Mouse (Mus musculus): ENCODE measurements at regions not wholly inside any gene's neighbourhood (a gene's known extent, or its start where the extent isn't known, plus 50 kb on each side); places are given as distances from the start of the nearest gene placed in this dataset.

DNA sequence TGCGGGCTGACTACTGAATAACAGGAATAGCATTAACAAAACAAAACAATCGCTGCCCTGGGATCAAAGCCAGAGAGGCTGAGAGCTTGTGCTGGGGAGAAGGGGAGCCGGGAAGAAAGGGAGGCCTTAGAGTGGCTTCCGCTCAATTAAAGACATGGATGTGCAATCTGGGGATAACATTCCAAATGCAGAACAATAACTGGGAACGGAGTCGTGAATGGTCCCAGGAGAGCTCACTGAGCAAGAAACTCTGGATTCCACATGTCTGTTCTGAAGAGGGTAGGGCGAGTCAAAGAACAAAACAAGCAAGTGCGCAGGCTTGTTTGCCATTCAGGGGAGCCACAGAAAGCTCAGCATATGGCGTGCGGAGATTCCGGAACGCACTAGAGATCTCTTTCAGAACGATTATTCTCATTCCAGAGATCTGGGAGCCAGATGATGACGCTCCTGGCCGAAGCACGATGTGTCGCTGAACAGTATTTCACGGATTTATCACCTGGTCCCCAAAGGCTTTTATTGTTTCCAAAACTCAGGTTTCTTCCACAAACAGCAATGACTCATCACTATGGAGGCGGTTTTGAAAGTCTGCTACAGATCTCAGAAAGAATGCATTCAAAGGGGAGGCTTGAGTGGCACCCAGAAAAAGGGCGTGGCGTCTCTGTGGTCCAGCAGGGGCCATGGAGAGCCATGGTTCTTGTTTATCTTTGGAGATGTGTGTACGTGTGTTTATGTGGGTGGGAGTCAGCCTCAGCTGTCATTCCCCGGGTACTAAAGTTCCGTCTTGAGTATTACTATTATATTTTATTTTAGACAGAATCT is 159.0 kb downstream of the Slc4a3 start:
- Histone ChIP-seq H3K9ac (no peak overlapping the region; the same call in 1 of the 2 replicates), H3K36me3 (no peaks in the 10 kb centered on the region), H3K4me2 (peak overlapping the region; percentile 49), H3K4me3 (peak overlapping the region; percentile 17; the same call in 1 of the 2 replicates), H3K27ac (replicated peaks) (no peak overlapping the region), H3K27me3 (no peaks in the 10 kb centered on the region; the same call in 1 of the 2 replicates), H3K4me1 (replicated peaks) (peaks cover 12% of the 10 kb centered on the region), H3K9me3 (no peaks in the 10 kb centered on the region)
- peak; percentile 40; the same call in 1 of the 2 replicates for ATAC-seq (ENCODE audit: low read depth)
- 17% methylated on average over 24 of the region's 24 CpGs for WGBS

DNA sequence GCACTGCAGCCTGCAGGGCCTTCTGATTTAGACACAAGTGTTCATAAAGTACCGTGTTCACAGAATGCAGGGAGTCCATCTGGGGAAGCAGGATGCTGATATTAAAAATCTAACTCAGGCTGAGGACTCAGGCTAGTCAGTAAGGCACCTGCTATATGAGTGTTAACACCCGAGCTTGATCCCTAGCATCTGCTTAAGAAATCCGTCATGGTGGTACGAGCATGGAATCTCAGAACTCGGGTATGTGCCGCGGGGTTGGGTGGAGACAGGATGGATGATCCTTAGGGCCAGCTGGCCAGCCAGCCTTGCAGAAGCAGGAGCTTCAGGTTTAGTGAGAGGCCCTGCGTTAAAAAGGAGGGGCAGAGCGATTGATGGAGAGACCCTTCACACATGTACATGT is 160.1 kb downstream of the Slc4a3 start:
- no peak overlapping the region for H3K4me2 ChIP-seq
- H3K27ac ChIP-seq (replicated peaks) = no peak overlapping the region
- H3K27me3 ChIP-seq = no peaks in the 10 kb centered on the region; the same call in 1 of the 2 replicates
- no peak overlapping the region for H3K4me3 ChIP-seq
- ATAC-seq (ENCODE audit: low read depth) = no peak
- H3K9ac ChIP-seq = no peak overlapping the region
- H3K9me3 ChIP-seq = no peaks in the 10 kb centered on the region
- 75% methylated on average over 9 of the region's 9 CpGs for WGBS
- no peaks in the 10 kb centered on the region for H3K36me3 ChIP-seq
- peaks cover 12% of the 10 kb centered on the region for H3K4me1 ChIP-seq (replicated peaks)

GRCm38 (mm10) chr1:75723431-75723830 is 177.4 kb downstream of the Slc4a3 start:
- Histone ChIP-seq H3K27me3 (no peaks in the 10 kb centered on the region), H3K4me2 (no peak overlapping the region), H3K27ac (replicated peaks) (no peak overlapping the region), H3K4me3 (no peak overlapping the region), H3K9me3 (peaks cover 4% of the 10 kb centered on the region; the same call in 1 of the 2 replicates), H3K36me3 (no peaks in the 10 kb centered on the region), H3K4me1 (replicated peaks) (peaks cover 12% of the 10 kb centered on the region; the same call in 1 of the 2 replicates), H3K9ac (no peak overlapping the region)
- no peak for ATAC-seq (ENCODE audit: low read depth)
- WGBS = 87% methylated on average over 5 of the region's 5 CpGs

DNA sequence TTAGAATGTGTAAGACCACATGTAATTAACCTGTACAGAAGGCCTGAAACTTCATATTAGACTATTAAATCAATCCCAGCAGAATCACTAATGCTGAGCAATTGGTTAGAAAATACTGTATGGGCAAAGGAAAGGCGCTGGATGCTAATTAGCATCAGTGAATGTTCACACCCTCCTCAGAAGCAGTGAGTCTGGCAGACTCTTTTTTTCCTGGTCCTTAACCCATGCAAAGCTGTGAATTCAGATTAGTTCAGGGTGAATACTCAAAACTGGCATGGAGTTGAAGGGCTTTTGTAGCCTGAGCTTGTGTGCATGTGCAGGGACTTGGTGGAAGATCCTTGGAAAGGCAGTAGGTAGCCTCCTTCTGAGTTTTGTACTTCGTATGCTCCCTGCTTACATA is 179.3 kb downstream of the Slc4a3 start:
- ATAC-seq (ENCODE audit: low read depth) = no peak; the same call in 1 of the 2 replicates
- Histone ChIP-seq H3K9me3 (peaks cover 4% of the 10 kb centered on the region; the same call in 1 of the 2 replicates), H3K4me1 (replicated peaks) (peaks cover 12% of the 10 kb centered on the region; the same call in 1 of the 2 replicates), H3K27me3 (no peaks in the 10 kb centered on the region), H3K4me2 (no peak overlapping the region), H3K27ac (replicated peaks) (no peak overlapping the region), H3K36me3 (no peaks in the 10 kb centered on the region), H3K9ac (no peak overlapping the region), H3K4me3 (no peak overlapping the region)
- WGBS = 58% methylated on average over 2 of the region's 2 CpGs

DNA sequence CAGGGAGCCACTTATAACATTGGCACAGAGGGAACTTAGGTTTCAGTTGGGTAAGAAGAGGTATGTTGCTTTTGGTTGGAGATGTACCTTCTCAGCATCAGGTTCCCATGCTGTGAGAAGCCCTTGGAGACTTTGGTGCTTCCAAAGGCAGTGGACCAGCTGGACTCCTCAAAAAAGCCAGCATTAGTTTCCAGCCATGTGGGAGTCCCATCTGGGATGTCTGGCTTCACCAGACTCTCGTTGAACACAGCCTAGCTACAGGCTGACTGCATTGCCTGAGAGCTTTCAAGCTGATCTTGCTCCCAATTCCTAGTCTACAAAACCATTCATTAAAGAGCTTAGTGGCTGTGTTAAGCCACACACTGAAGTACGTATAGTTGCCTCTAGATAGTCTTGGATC is 182.8 kb downstream of the Slc4a3 start:
- H3K4me1 ChIP-seq (replicated peaks) = peaks cover 9% of the 10 kb centered on the region; the same call in 1 of the 2 replicates
- H3K9ac ChIP-seq = no peak overlapping the region
- no peak for ATAC-seq (ENCODE audit: low read depth)
- 0 out of 2 replicates have a peak, but pooled peaks cover 2% of the 10 kb centered on the region for H3K27me3 ChIP-seq
- peaks cover 4% of the 10 kb centered on the region; the same call in 1 of the 2 replicates for H3K9me3 ChIP-seq
- no peak overlapping the region for H3K4me3 ChIP-seq
- H3K4me2 ChIP-seq = no peak overlapping the region
- H3K27ac ChIP-seq (replicated peaks) = no peak overlapping the region
- no peaks in the 10 kb centered on the region for H3K36me3 ChIP-seq
- 74% methylated on average over 2 of the region's 2 CpGs for WGBS

DNA sequence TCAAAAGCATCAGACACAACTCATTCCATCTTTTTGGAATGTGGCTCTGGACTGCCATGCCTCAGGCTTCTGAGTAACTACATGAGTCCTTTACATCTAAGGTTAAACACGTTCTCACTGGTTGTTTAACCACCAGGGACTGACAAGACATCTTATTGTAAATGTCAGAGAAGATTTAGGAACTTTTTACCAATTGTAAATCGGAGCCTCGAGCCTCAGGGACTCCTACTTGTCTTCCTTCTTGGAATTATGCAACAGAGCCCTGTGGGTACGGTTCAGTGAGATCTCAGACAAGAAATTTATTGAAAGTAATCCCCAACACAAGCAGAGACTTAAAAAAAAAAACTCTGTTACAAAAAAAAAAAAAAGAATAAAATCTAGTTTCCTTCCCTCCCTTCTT is 187.7 kb downstream of the Slc4a3 start:
- Histone ChIP-seq H3K36me3 (no peaks in the 10 kb centered on the region), H3K4me2 (no peak overlapping the region), H3K27ac (replicated peaks) (no peak overlapping the region), H3K9me3 (no peaks in the 10 kb centered on the region), H3K4me1 (replicated peaks) (no peaks in the 10 kb centered on the region), H3K9ac (no peak overlapping the region), H3K4me3 (no peak overlapping the region), H3K27me3 (0 out of 2 replicates have a peak, but pooled peaks cover 2% of the 10 kb centered on the region)
- no peak for ATAC-seq (ENCODE audit: low read depth)
- WGBS = 29% methylated on average over 4 of the region's 4 CpGs

GRCm38 (mm10) chr1:75738651-75739050 is 192.6 kb downstream of the Slc4a3 start:
- Histone ChIP-seq H3K27me3 (no peaks in the 10 kb centered on the region), H3K4me1 (replicated peaks) (no peaks in the 10 kb centered on the region), H3K9me3 (no peaks in the 10 kb centered on the region), H3K27ac (replicated peaks) (no peak overlapping the region), H3K36me3 (no peaks in the 10 kb centered on the region), H3K4me3 (no peak overlapping the region), H3K4me2 (no peak overlapping the region), H3K9ac (no peak overlapping the region)
- WGBS = 67% methylated on average over 5 of the region's 5 CpGs
- no peak for ATAC-seq (ENCODE audit: low read depth)

DNA sequence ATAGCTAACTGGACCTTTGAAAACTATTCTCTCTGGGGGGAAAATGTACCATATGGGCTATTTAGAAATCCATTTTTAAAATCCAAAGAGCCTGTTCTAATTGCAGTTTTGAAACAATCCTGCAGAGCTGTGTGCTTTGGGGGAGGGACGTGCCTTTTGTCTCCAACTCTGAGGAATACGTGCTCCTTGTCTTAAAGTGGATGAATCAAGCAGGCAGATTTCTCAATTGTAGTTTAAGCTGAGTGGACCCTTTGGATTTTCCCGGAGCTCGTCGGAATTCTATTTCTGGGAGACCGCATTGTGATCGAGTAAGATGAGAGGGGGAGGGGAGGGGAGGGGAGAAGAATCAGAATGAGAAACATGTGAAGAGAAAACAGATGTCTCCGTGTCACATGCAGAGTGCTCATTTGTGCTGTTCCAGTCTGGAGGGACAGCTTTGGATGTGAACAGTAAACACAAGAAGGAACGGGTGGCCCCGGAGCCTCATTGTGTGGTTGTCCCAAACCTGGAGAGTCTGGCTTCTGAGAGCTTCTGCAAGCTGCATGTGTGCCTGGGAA is 203.7 kb downstream of the Slc4a3 start:
- ATAC-seq (ENCODE audit: low read depth) = no peak
- H3K27ac ChIP-seq (replicated peaks) = no peak overlapping the region

GRCm38 (mm10) chr1:75772131-75772530 is 226.1 kb downstream of the Slc4a3 start:
- ATAC-seq (ENCODE audit: low read depth) = no peak
- WGBS = 68% methylated on average over 5 of the region's 5 CpGs
- H3K36me3 ChIP-seq = no peaks in the 10 kb centered on the region
- H3K4me3 ChIP-seq = no peak overlapping the region
- H3K27ac ChIP-seq (replicated peaks) = no peak overlapping the region
- no peak overlapping the region for H3K9ac ChIP-seq
- H3K4me2 ChIP-seq = no peak overlapping the region
- no peaks in the 10 kb centered on the region for H3K4me1 ChIP-seq (replicated peaks)
- H3K27me3 ChIP-seq = no peaks in the 10 kb centered on the region
- H3K9me3 ChIP-seq = no peaks in the 10 kb centered on the region

More for the DNA sequence above, 203.7 kb downstream of the Slc4a3 start:
- Histone ChIP-seq H3K4me1 (replicated peaks) (no peaks in the 10 kb centered on the region), H3K27me3 (no peaks in the 10 kb centered on the region), H3K9me3 (0 out of 2 replicates have a peak, but pooled peaks cover 5% of the 10 kb centered on the region), H3K9ac (no peak overlapping the region), H3K36me3 (no peaks in the 10 kb centered on the region), H3K4me2 (no peak overlapping the region), H3K4me3 (no peak overlapping the region)
- WGBS = 62% methylated on average over 10 of the region's 10 CpGs

- Histone ChIP-seq H3K4me2 (no peak overlapping the region), H3K27ac (replicated peaks) (no peak overlapping the region), H3K4me1 (replicated peaks) (no peaks in the 10 kb centered on the region), H3K4me3 (no peak overlapping the region), H3K9ac (no peak overlapping the region), H3K36me3 (no peaks in the 10 kb centered on the region), H3K9me3 (no peaks in the 10 kb centered on the region), H3K27me3 (no peaks in the 10 kb centered on the region)
- ATAC-seq (ENCODE audit: low read depth) = no peak
- WGBS = 29% methylated on average over 5 of the region's 5 CpGs
Observed at GRCm38 (mm10) chr1:75773014-75773413, 226.9 kb downstream of the Slc4a3 start.

GRCm38 (mm10) chr1:75778889-75779288 is 232.8 kb downstream of the Slc4a3 start:
- Histone ChIP-seq H3K9ac (no peak overlapping the region), H3K27ac (replicated peaks) (no peak overlapping the region), H3K4me1 (replicated peaks) (peaks cover 13% of the 10 kb centered on the region), H3K4me2 (no peak overlapping the region), H3K4me3 (no peak overlapping the region), H3K9me3 (no peaks in the 10 kb centered on the region), H3K27me3 (no peaks in the 10 kb centered on the region), H3K36me3 (no peaks in the 10 kb centered on the region)
- 27% methylated on average over 8 of the region's 8 CpGs for WGBS
- ATAC-seq (ENCODE audit: low read depth) = 0 out of 2 replicates have a peak, but pooled peaks have one; percentile 19

- no peak overlapping the region for H3K27ac ChIP-seq (replicated peaks)
- peaks cover 21% of the 10 kb centered on the region for H3K4me1 ChIP-seq (replicated peaks)
- no peaks in the 10 kb centered on the region for H3K36me3 ChIP-seq
- no peak overlapping the region for H3K4me2 ChIP-seq
- no peak overlapping the region for H3K4me3 ChIP-seq
- 57% methylated on average over 2 of the region's 2 CpGs for WGBS
- H3K27me3 ChIP-seq = no peaks in the 10 kb centered on the region
- H3K9ac ChIP-seq = no peak overlapping the region
- no peak for ATAC-seq (ENCODE audit: low read depth)
- H3K9me3 ChIP-seq = no peaks in the 10 kb centered on the region
Observed at GRCm38 (mm10) chr1:75783206-75783605, 237.1 kb downstream of the Slc4a3 start.
